Mouse (Mus musculus) ES-E14 (cell line): ENCODE measurements around the gene Pecr. TPM values are rescaled to one million over a fixed set of nuclear protein-coding genes. Genes with fewer than 3 reads are reported as not detected.

Source experiments
- DNase-seq: peaks from one replicate; pipeline ENCODE4 v3.0.0-alpha.2; 2013; ENCODE audit warnings: low read depth, low spot score
- H3K27ac ChIP-seq: 2 replicates; pipeline ENCODE4 v1.5.1; 2012; ENCODE audit warnings: low read depth, mild to moderate bottlenecking, low read length, moderate library complexity, mixed read lengths; ENCODE audit not compliant: poor library complexity, insufficient read depth, severe bottlenecking
- H3K36me3 ChIP-seq: 2 replicates; pipeline ENCODE4 v1.6.1; 2012; ENCODE audit warnings: mild to moderate bottlenecking, low read length, moderate library complexity, mixed read lengths; ENCODE audit not compliant: control insufficient read depth, poor library complexity, insufficient read depth, severe bottlenecking
- H3K4me1 ChIP-seq, 2 experiments: fragments of 150-350 bp in 1 of 2; sonication (generic) in 1 of 2; 2 replicates each; pipeline ENCODE4 v1.6.1; 2012; ENCODE audit warnings: low read length in 2 of 2, mild to moderate bottlenecking in 1 of 2, mixed read lengths in 1 of 2; ENCODE audit not compliant: control insufficient read depth in 2 of 2, insufficient read depth in 2 of 2, poor library complexity in 1 of 2
- H3K4me3 ChIP-seq, 2 experiments: fragments of 150-350 bp in 1 of 2; sonication (generic) in 1 of 2; 2 replicates each; pipeline ENCODE4 v1.5.1; 2012; ENCODE audit warnings: low read length in 2 of 2, low read depth in 1 of 2, mild to moderate bottlenecking in 1 of 2, mixed read lengths in 1 of 2; ENCODE audit not compliant: insufficient read depth in 1 of 2, poor library complexity in 1 of 2, severe bottlenecking in 1 of 2
- H3K9ac ChIP-seq: 2 replicates; pipeline ENCODE4 v1.6.1; 2012; ENCODE audit warnings: low read depth, mild to moderate bottlenecking, low read length, mixed read lengths; ENCODE audit not compliant: poor library complexity, insufficient read depth, severe bottlenecking
- H3K9me3 ChIP-seq: fragments of 150-350 bp; sonication (generic); 2 replicates; pipeline ENCODE4 v1.6.1; 2012; ENCODE audit warnings: low read depth, mild to moderate bottlenecking, low read length; ENCODE audit not compliant: control insufficient read depth, insufficient read depth
- CHD2 ChIP-seq: IDR thresholded peaks from 2 replicates; pipeline ENCODE4 v1.6.1; 2014; ENCODE audit warnings: mild to moderate bottlenecking, low read depth, low read length, inconsistent platforms
- HCFC1 ChIP-seq: IDR thresholded peaks from 2 replicates; pipeline ENCODE4 v1.6.1; 2012; ENCODE audit warnings: low read length, inconsistent platforms, borderline replicate concordance; ENCODE audit not compliant: insufficient read depth
- MAFK ChIP-seq: IDR thresholded peaks from 2 replicates; pipeline ENCODE4 v1.6.1; 2014; ENCODE audit warnings: mild to moderate bottlenecking, low read depth, low read length, inconsistent platforms; ENCODE audit not compliant: insufficient read depth
- ZC3H11A ChIP-seq: IDR thresholded peaks from 2 replicates; pipeline ENCODE4 v1.6.1; 2012; ENCODE audit warnings: low read depth, mild to moderate bottlenecking, inconsistent platforms, low read length, borderline replicate concordance
- ZNF384 ChIP-seq: IDR thresholded peaks from 2 replicates; pipeline ENCODE4 v1.6.1; 2012; ENCODE audit warnings: low read depth, low read length, inconsistent platforms
- in situ Hi-C, 2 experiments: fragments of 600-800 bp; cut with MboI; formaldehyde crosslinking; loops; one replicate each; pipeline ENCODE4 v1.15.1; 2025; ENCODE audit warnings: low sequenced_read_pairs in 2 of 2, inconsistent platforms in 1 of 2; ENCODE audit not compliant: unreplicated experiment in 2 of 2
- total RNA-seq: library from RNA; depleted of rRNA; stranded (reverse); fragments of 300-350 nt; gene quantifications from 2 replicates; pipeline ENCODE4 v1.2.3, GENCODE M21; 2012

Gene Pecr
- total RNA-seq, 1 experiment, result 14.3 TPM

- no peak for TF ChIP-seq ZNF384
- no peak for TF ChIP-seq MAFK
- TF ChIP-seq ZC3H11A, result no peak
- no peak for TF ChIP-seq HCFC1
- no peak for TF ChIP-seq CHD2
- in situ Hi-C loops, result no loop called here
Measured at GRCm38 (mm10) chr1:72312701-72313398, 28.7 kb upstream of the Pecr start.

GRCm38 (mm10) chr1:72309744-72310424, 25.8 kb upstream of the Pecr start:
- H3K4me3 ChIP-seq, result no peak overlapping the region
- no peak for DNase-seq
- in situ Hi-C loops, result no loop called here
- no peaks in the 10 kb centered on the region for H3K9me3 ChIP-seq
- H3K4me1 ChIP-seq, result peaks cover 6 to 11% of the 10 kb centered on the region in 2 experiments; a peak in 3 of 4 replicates
- no peak overlapping the region for H3K27ac ChIP-seq
- no peak overlapping the region for H3K9ac ChIP-seq
- no peak for TF ChIP-seq MAFK
- no peak for TF ChIP-seq CHD2
- TF ChIP-seq ZNF384, result no peak
- no peak for TF ChIP-seq HCFC1
- TF ChIP-seq ZC3H11A, result no peak
- peaks cover 5% of the 10 kb centered on the region; the same call in 1 of the 2 replicates for H3K36me3 ChIP-seq

More at GRCm38 (mm10) chr1:72312701-72313398, 28.7 kb upstream of the Pecr start:
- peaks cover 4 to 11% of the 10 kb centered on the region in 2 experiments; a peak in 3 of 4 replicates for H3K4me1 ChIP-seq
- peak overlapping the region; percentile 83; the same call in 1 of the 2 replicates for H3K27ac ChIP-seq
- H3K9me3 ChIP-seq, result no peaks in the 10 kb centered on the region
- H3K4me3 ChIP-seq, result peak overlapping the region; percentile 27 to 37
- DNase-seq, result peak; percentile 62
- no peak overlapping the region; the same call in 1 of the 2 replicates for H3K9ac ChIP-seq
- H3K36me3 ChIP-seq, result peaks cover 20% of the 10 kb centered on the region

GRCm38 (mm10) chr1:72308919-72309318, 24.8 kb upstream of the Pecr start:
- Histone ChIP-seq H3K9me3 (no peaks in the 10 kb centered on the region), H3K36me3 (peaks cover 4% of the 10 kb centered on the region; the same call in 1 of the 2 replicates), H3K4me1 (peaks cover 2 to 10% of the 10 kb centered on the region in 2 experiments; a peak in 2 of 4 replicates), H3K27ac (no peak overlapping the region; the same call in 1 of the 2 replicates), H3K4me3 (no peak overlapping the region), H3K9ac (no peak overlapping the region)
- TF ChIP-seq CHD2 (no peak), ZC3H11A (no peak), ZNF384 (no peak), HCFC1 (no peak), MAFK (peak; percentile 68)
- DNase-seq, result no peak
- in situ Hi-C loops, result no loop called here

GRCm38 (mm10) chr1:72307317-72307798, 23.2 kb upstream of the Pecr start, which contains the start of gene Xrcc5:
Gene Xrcc5 (plus strand): TSS chr1:72307421.
- Histone ChIP-seq H3K4me3 (peak within 1 kb of the TSS; percentile 81 to 89), H3K4me1 (peaks cover 2 to 8% of the 10 kb centered on the region in 2 experiments; a peak in 2 of 4 replicates), H3K27ac (peak within 1 kb of the TSS; percentile 78), H3K9me3 (no peaks in the 10 kb centered on the region), H3K36me3 (peaks cover 3% of the 10 kb centered on the region; the same call in 1 of the 2 replicates), H3K9ac (peak within 1 kb of the TSS; percentile 88)
- TF ChIP-seq HCFC1 (peak; percentile 79), CHD2 (no peak), MAFK (peak; percentile 84)
- in situ Hi-C loops, result no loop called here
- peak; percentile 99 for DNase-seq
